Mouse (Mus musculus): ENCODE measurements around the gene Frmd5. TPM values are rescaled to one million over a fixed set of nuclear protein-coding genes. Genes with fewer than 3 reads are reported as not detected.

Frmd5 gene
- 25.6 TPM in 2 replicates for polyA plus RNA-seq (2016; fragmentation: Nextera tagmentation; extraction: Ambion mirVana)

DNA sequence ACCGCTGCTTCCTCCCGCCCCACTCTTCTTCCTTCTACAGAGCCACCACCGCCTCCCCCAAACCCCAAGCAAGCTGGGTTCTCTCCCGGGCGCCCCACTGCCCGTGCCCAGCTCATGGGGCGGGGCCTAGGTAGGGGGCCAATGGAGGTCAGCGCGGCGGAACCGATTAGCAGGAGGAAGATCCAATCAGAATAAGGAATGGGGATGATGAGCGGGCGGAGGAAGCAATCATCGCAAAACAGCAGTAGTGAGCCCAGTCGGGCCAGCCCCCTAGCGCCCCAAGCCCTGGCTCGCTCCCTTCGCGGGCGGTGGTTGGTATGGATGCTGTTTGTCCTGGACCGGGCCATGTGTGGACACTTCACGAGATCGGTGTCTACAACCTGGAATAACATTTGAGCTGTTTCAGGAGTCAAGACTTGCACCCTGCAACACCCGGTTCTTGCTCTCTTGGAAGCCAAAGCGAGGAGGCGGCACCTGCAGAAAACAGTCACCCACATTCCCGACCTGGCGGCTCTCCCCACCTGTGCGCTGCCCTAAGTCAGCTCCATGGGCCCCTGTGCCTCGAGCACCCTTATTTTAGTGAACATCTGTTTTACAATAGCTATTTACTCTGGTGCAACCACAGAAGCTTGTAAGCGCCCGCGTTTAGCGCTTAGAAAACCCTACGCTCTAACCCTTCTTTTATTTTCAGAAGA, at the start of gene Frmd5:
TSS of gene Frmd5 (minus strand) at position 129 of the 695 bp plus-strand sequence.
- ATAC-seq (ENCODE audit: insufficient number of reproducible peaks, low FRiP score): peak; percentile 99

DNA sequence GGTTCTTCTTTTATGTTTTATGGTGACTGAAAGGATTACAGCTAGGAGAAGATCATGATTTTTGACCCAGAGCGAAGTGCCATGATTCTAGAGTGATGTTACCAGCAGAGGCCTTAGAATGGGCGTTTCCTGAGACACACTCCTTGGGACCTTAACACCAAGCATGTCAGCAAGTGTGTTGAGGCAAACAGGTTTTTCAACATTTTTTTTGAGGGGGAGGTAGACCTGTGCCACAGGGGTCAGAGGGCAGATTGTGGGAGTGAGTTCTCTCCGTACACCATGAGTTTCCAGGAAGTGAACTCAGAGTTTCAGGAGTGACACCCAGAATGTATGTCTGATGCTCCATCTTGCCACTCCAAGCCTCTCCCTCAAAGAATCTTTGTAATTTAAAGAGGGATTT, 47.1 kb upstream of the Frmd5 start:
- Histone ChIP-seq H3K27ac (ENCODE audit: poor library complexity, severe bottlenecking) (no peak overlapping the region), H3K4me1 (replicated peaks) (no peaks in the 10 kb centered on the region), H3K36me3 (no peaks in the 10 kb centered on the region), H3K4me2 (no peak overlapping the region), H3K4me3 (no peak overlapping the region), H3K9me3 (replicated peaks) (no peaks in the 10 kb centered on the region), H3K9ac (no peak overlapping the region), H3K27me3 (replicated peaks) (no peaks in the 10 kb centered on the region)
- ATAC-seq (ENCODE audit: insufficient number of reproducible peaks, low FRiP score): no peak
- WGBS: 72% methylated on average over 3 of the region's 3 CpGs

More for the DNA sequence above, at the start of gene Frmd5:
- WGBS: 1% methylated on average over 35 of the region's 35 CpGs
- peaks cover 43% of the 10 kb centered on the region for H3K27me3 ChIP-seq (replicated peaks)
- H3K27ac ChIP-seq (ENCODE audit: poor library complexity, severe bottlenecking): no peak within 1 kb of the TSS
- H3K4me2 ChIP-seq: peak within 1 kb of the TSS; percentile 95
- H3K9me3 ChIP-seq (replicated peaks): no peaks in the 10 kb centered on the region
- peak within 1 kb of the TSS; percentile 58 for H3K9ac ChIP-seq
- H3K36me3 ChIP-seq: no peaks in the 10 kb centered on the region
- peak within 1 kb of the TSS; percentile 64 for H3K4me3 ChIP-seq
- peaks cover 13% of the 10 kb centered on the region for H3K4me1 ChIP-seq (replicated peaks)

DNA sequence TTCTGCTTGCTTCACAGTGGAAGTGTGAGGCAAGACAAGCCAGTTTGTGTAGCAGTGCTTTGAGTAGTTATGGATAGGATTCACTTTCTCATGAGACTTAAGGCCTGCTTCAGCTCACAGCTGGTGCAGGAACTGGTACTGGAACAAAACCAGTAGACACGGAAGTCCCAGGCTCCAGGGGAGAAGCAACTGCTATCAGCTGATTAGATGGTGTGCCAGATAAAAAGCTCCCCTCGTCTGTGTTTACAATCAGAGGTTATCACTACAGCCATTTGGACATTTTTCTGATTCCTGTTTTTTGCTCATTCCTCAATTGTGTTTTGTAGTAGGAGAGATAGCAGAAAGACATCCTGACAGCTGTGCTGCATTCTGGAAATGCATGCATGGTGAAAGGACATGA, 45.2 kb upstream of the Frmd5 start:
- Histone ChIP-seq H3K9me3 (replicated peaks) (no peaks in the 10 kb centered on the region), H3K4me2 (no peak overlapping the region), H3K27me3 (replicated peaks) (no peaks in the 10 kb centered on the region), H3K27ac (ENCODE audit: poor library complexity, severe bottlenecking) (no peak overlapping the region), H3K4me1 (replicated peaks) (no peaks in the 10 kb centered on the region), H3K4me3 (no peak overlapping the region), H3K9ac (no peak overlapping the region), H3K36me3 (no peaks in the 10 kb centered on the region)
- 18% methylated on average over 2 of the region's 2 CpGs for WGBS
- no peak for ATAC-seq (ENCODE audit: insufficient number of reproducible peaks, low FRiP score)

DNA sequence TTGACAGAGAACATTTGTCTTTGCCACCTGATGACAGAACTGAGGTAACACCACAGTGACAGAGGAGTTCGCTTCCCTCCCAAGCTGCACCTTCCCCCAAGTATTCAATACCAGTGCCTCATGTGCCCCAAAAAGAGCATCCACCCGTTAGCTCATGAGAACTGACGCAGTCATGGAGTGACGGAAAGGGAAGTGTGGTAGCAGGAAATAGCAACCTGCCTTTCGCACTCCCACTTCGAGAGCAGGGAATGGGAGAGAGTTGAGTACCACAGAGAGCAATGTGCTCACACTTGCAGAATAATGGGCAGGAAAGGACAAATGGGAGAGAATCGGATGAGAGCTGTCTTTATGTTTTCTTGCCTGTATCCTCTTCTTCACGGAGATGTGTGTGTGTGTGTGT, 39.2 kb upstream of the Frmd5 start:
- Histone ChIP-seq H3K27me3 (replicated peaks) (no peaks in the 10 kb centered on the region), H3K4me2 (no peak overlapping the region), H3K9me3 (replicated peaks) (no peaks in the 10 kb centered on the region), H3K4me3 (no peak overlapping the region), H3K27ac (ENCODE audit: poor library complexity, severe bottlenecking) (no peak overlapping the region), H3K4me1 (replicated peaks) (no peaks in the 10 kb centered on the region), H3K36me3 (no peaks in the 10 kb centered on the region), H3K9ac (no peak overlapping the region)
- WGBS: 57% methylated on average over 8 of the region's 8 CpGs
- no peak for ATAC-seq (ENCODE audit: insufficient number of reproducible peaks, low FRiP score)

DNA sequence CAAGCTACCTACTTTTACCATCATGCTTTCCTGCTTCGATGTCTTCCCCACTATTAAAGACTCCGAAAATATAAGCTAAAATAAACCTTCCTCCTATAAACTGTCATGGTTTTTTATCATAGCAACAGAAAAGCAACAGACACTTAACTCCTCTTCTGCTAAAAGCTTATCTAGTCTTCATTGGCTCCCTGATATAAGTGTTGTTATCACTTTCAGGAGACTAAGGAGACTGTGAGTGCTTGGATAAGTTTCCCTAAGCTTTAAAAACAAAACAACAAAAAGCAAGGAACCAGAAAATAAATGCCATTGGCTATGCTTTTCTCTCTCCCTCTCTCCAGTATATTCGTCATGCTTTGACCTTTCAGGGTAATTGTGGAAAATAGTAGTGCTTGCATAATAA, 35.4 kb upstream of the Frmd5 start:
- no peak for ATAC-seq (ENCODE audit: insufficient number of reproducible peaks, low FRiP score)
- Histone ChIP-seq H3K9ac (no peak overlapping the region), H3K36me3 (no peaks in the 10 kb centered on the region), H3K27ac (ENCODE audit: poor library complexity, severe bottlenecking) (no peak overlapping the region), H3K4me3 (no peak overlapping the region), H3K4me2 (no peak overlapping the region), H3K27me3 (replicated peaks) (no peaks in the 10 kb centered on the region), H3K9me3 (replicated peaks) (no peaks in the 10 kb centered on the region), H3K4me1 (replicated peaks) (no peaks in the 10 kb centered on the region)
- WGBS: 71% methylated on average over 3 of the region's 3 CpGs

DNA sequence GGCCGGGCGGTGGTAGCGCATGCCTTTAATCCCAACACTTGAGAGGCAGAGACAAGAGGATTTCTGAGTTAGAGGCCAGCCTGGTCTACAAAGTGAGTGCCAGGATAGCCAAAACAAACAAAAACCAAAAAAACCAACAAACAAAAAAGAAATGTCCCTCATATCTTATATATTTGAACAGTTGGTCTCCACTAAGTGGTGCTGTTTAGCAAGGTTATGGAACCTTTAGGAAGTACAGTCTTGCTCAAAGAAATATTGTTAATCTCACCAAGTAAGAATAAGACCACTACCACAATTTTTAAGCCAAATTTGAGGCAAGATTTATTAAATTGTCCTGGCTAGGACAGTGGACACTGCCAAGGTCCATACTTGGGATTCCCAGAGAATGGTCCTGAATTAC, 34.6 kb upstream of the Frmd5 start:
- no peaks in the 10 kb centered on the region for H3K36me3 ChIP-seq
- no peak overlapping the region for H3K27ac ChIP-seq (ENCODE audit: poor library complexity, severe bottlenecking)
- no peaks in the 10 kb centered on the region for H3K9me3 ChIP-seq (replicated peaks)
- no peak overlapping the region for H3K4me2 ChIP-seq
- H3K9ac ChIP-seq: no peak overlapping the region
- H3K4me3 ChIP-seq: no peak overlapping the region
- 93% methylated on average over 3 of the region's 3 CpGs for WGBS
- ATAC-seq (ENCODE audit: insufficient number of reproducible peaks, low FRiP score): no peak
- no peaks in the 10 kb centered on the region; the same call in 1 of the 2 replicates for H3K27me3 ChIP-seq (replicated peaks)
- H3K4me1 ChIP-seq (replicated peaks): no peaks in the 10 kb centered on the region

DNA sequence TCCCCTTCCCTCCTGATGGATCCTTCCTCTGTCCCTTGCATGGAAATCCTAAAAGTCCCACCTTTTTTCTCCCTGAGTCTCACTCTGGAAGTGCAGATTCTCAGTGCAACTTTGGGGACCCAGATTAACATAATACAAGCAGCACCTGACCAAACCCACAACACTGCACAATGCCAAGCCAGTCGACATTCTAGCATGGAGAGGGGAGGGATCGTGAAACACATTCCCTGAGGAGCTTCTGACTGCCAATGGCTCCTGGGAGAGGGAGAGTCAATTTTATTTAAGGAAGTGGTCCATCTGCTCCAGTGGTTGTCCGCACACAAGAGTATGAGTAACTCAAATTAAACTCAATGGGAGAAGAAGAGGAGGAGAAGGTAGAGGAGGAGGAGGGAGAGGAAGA, 28.0 kb upstream of the Frmd5 start:
- Histone ChIP-seq H3K27ac (ENCODE audit: poor library complexity, severe bottlenecking) (no peak overlapping the region), H3K4me3 (no peak overlapping the region), H3K27me3 (replicated peaks) (no peaks in the 10 kb centered on the region; the same call in 1 of the 2 replicates), H3K9me3 (replicated peaks) (no peaks in the 10 kb centered on the region), H3K4me2 (peak overlapping the region; percentile 56), H3K9ac (no peak overlapping the region), H3K4me1 (replicated peaks) (no peaks in the 10 kb centered on the region), H3K36me3 (no peaks in the 10 kb centered on the region)
- no peak for ATAC-seq (ENCODE audit: insufficient number of reproducible peaks, low FRiP score)
- WGBS: 38% methylated on average over 3 of the region's 3 CpGs

DNA sequence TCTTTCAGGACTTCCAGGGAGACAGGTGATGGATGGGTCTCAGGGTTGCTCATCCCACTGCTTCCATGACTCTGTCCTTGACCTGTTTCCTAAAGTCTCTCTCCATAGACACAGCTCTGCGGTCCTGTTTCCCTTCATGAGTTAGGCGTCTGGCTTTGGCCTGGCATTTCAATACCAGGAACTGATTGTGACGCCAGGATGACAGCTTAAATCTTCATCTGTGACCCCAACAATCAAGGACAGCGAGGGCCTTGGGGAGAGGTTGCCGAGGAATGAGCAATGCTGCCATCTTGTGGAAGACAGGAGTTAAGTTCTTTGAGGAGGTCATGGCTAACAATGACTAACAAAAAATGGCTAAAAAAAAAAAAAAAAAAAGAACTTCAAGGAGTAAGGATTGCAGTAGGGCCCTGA, 25.6 kb upstream of the Frmd5 start:
- H3K4me2 ChIP-seq: peak overlapping the region; percentile 34; the same call in 1 of the 2 replicates
- no peaks in the 10 kb centered on the region for H3K36me3 ChIP-seq
- no peaks in the 10 kb centered on the region for H3K9me3 ChIP-seq (replicated peaks)
- no peaks in the 10 kb centered on the region for H3K4me1 ChIP-seq (replicated peaks)
- no peak overlapping the region for H3K4me3 ChIP-seq
- H3K27me3 ChIP-seq (replicated peaks): no peaks in the 10 kb centered on the region; the same call in 1 of the 2 replicates
- H3K27ac ChIP-seq (ENCODE audit: poor library complexity, severe bottlenecking): no peak overlapping the region
- 4% methylated on average over 5 of the region's 5 CpGs for WGBS
- no peak overlapping the region for H3K9ac ChIP-seq
- no peak for ATAC-seq (ENCODE audit: insufficient number of reproducible peaks, low FRiP score)

DNA sequence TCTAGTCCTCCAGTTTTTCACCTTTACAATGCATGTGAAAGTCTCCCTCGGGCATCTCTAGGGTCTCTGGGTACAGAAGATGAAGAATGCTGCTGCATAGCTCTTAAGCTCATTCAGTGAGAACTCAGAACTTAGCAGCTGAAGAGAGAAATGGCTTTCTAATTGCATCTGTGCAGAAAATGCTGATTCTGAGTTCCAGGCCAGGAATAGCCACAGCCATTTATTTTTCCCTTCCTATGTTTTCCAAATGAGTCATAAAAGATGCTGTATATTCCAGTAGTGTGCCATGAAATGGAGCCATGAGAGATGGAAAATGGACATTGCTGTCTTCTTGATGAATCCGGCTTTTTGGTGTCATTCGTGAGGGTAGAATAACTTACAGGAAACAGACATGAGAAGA, 21.5 kb upstream of the Frmd5 start:
- H3K27me3 ChIP-seq (replicated peaks): no peaks in the 10 kb centered on the region
- no peak overlapping the region for H3K4me2 ChIP-seq
- peaks cover 7% of the 10 kb centered on the region for H3K4me1 ChIP-seq (replicated peaks)
- H3K36me3 ChIP-seq: no peaks in the 10 kb centered on the region
- H3K9me3 ChIP-seq (replicated peaks): no peaks in the 10 kb centered on the region
- H3K4me3 ChIP-seq: no peak overlapping the region
- H3K27ac ChIP-seq (ENCODE audit: poor library complexity, severe bottlenecking): no peak overlapping the region
- H3K9ac ChIP-seq: no peak overlapping the region
- 74% methylated on average over 3 of the region's 3 CpGs for WGBS
- no peak for ATAC-seq (ENCODE audit: insufficient number of reproducible peaks, low FRiP score)

DNA sequence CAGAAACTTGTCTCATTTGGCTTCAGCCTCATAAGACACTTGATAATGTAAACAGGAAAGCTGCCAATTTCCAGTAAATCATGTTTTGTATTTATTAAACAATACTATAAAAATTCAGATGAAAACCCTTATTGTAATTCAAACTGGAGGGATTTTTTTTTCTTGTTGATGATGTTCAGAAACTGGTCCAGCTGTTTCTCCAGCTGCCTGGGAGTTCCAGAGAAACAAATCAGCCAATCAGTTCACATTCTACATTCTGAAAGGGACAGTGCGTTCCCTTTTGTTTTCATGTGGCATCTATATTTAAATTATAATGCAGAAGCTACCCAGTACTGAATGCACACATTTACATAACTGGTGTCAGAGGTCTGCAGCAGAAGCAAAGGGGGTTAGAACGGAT, 19.3 kb upstream of the Frmd5 start:
- H3K4me3 ChIP-seq: no peak overlapping the region
- peaks cover 4% of the 10 kb centered on the region for H3K9me3 ChIP-seq (replicated peaks)
- H3K36me3 ChIP-seq: no peaks in the 10 kb centered on the region
- WGBS: 65% methylated on average over 2 of the region's 2 CpGs
- ATAC-seq (ENCODE audit: insufficient number of reproducible peaks, low FRiP score): no peak
- no peak overlapping the region for H3K4me2 ChIP-seq
- peaks cover 7% of the 10 kb centered on the region for H3K4me1 ChIP-seq (replicated peaks)
- no peaks in the 10 kb centered on the region for H3K27me3 ChIP-seq (replicated peaks)
- no peak overlapping the region for H3K9ac ChIP-seq
- no peak overlapping the region for H3K27ac ChIP-seq (ENCODE audit: poor library complexity, severe bottlenecking)

DNA sequence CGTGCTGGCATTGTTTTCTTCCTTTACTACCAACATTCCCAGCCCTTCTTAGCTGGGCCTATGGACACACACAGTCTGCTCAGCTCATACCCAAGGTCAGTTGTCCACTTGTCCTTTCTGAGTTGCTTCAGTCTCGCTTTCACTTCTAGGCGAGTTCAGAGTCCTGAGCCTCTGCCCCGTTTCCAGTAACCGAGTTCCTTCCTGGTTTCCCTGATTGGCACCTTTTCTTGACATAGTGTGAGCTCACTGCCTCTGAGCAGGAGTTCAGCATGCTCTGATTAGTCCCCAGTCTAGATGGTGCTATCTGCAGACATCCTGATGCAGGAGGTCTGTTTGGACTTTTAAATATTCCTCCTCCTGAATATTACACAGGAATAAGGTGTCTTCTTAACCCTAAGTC, 17.8 kb upstream of the Frmd5 start:
- Histone ChIP-seq H3K27me3 (replicated peaks) (no peaks in the 10 kb centered on the region), H3K36me3 (no peaks in the 10 kb centered on the region), H3K4me2 (no peak overlapping the region), H3K9me3 (replicated peaks) (peaks cover 4% of the 10 kb centered on the region), H3K4me1 (replicated peaks) (peaks cover 7% of the 10 kb centered on the region), H3K4me3 (no peak overlapping the region), H3K27ac (ENCODE audit: poor library complexity, severe bottlenecking) (no peak overlapping the region), H3K9ac (no peak overlapping the region)
- ATAC-seq (ENCODE audit: insufficient number of reproducible peaks, low FRiP score): no peak
- 45% methylated on average over 5 of the region's 5 CpGs for WGBS

DNA sequence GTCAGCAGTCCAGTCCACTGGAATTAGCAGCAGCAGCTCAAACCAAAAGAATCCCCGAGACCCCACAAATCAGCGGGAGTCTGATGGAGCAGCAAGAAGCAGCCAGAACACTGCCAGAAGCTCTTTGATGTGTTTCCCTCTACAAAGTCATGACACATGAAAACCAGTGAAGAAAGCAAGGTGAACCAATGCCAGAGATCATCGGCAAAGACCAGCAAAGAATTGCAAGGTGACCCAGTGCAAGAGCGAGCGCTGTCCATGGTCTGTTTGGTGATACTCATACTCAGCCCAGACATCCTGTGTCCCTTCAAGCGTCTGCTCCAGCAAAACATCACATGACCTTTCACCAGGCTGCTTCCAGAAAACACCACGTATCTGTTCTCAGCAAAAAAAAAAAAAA, 14.9 kb upstream of the Frmd5 start:
- Histone ChIP-seq H3K27me3 (replicated peaks) (no peaks in the 10 kb centered on the region), H3K4me2 (no peak overlapping the region), H3K4me3 (no peak overlapping the region), H3K4me1 (replicated peaks) (peaks cover 7% of the 10 kb centered on the region), H3K36me3 (no peaks in the 10 kb centered on the region), H3K9ac (no peak overlapping the region), H3K27ac (ENCODE audit: poor library complexity, severe bottlenecking) (no peak overlapping the region), H3K9me3 (replicated peaks) (peaks cover 4% of the 10 kb centered on the region)
- 83% methylated on average over 7 of the region's 7 CpGs for WGBS
- no peak for ATAC-seq (ENCODE audit: insufficient number of reproducible peaks, low FRiP score)

Data from heart, embryonic 12.5 days (tissue).